Mouse (Mus musculus): ENCODE measurements at regions not wholly inside any gene's neighbourhood (a gene's known extent, or its start where the extent isn't known, plus 50 kb on each side); places are given as distances from the start of the nearest gene placed in this dataset.

DNA sequence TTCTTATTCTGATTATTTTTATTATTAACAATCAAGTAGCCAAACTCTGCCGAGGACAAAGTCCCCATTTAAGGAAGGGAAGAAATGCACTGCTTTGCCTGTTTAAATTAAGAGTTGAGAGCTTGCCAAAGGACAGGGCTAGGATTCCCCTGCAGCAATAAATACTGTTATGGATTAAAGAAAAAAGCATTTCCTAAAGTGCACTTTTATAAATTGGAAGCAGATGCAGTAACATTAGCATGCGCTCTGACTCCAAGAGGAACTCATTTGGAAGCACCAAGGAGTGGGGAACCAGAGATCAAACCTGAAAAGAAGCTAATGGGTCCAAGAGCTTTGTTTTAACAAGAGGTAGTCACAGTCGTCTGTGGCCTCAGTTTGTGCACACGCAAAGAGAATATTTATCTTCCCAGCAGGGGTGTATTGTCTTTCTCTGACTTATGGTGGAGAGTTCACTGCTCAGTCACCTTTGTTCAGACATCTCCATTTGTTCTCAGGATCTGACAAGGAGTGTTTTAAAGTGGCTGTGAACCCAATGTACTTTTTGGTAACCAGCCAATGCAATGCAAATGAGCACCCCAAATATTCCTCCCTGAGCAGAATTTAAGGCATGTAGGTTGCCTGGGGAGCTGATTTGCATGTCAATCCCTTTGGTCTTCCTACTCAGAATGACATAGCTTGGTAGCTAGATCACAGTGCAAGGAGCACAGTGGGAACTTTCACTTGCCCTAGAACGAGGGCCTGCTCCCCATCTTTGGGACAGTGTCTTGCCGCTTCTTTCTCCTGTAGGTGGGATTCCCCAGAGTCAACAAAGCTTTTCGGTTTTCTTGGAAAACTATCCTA lies 119.1 kb upstream of the Nbea start:
- in situ Hi-C loops (cut with MboI, MseI): no loop called here

DNA sequence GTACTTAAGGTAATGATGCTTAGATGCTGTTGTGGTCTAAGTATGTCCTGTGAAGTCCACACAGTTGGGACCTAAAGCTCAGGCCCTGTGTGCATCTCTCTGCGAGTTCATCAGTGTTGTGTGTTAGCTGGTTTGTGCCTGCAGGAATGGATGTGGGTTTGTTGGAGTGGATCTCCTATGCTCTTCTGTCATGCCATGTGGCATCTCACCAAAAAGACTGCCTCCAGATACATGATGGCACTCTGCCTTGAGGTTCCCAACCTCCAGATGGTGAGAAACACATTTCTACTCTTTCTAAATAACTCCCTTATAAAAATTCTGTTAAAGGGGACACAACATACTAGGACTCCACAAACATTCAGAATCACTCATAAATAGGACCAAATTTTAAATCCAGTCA lies 117.3 kb upstream of the Nbea start:
- in situ Hi-C loops (cut with MboI, MseI): no loop called here

DNA sequence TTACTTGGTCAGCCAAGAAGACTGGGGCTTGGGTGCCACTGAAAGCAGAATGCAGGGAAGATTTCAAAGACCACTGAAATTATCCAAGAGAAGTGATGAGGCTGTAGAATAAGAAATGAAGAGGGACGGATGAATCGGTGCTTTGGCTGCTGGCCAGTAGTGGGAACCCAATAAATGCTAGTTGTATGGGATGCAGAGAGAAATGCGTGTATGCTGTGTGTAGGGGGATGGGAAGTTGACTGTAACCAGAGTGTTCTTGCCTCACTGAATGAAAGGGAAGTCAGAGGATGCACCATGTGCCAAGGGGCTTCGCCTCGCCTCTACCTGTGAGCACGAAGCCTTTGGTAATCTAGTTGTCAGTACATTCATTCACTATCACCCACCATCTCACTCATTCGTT lies 112.1 kb upstream of the Nbea start:
- in situ Hi-C loops (cut with MboI, MseI): no loop called here

DNA sequence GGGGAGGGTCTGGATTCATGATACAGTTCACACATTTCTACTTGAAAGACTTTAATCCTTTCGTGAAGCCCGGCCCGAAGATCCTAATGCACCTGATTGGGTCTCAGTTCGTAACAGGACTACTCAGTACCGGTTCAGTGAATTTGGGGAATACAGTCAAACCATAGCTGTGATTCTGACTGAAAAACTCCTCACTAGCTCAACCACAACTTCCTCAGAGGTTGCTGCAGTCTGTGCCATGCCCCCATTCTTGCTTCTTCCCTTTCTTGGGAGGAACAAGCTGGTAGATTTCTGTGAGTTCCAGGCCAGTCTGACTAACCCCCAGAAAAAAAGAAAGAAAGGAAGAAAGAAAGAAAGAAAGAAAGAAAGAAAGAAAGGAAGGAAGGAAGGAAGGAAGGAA lies 98.0 kb upstream of the Nbea start:
- in situ Hi-C loops (cut with MboI, MseI): no loop called here

DNA sequence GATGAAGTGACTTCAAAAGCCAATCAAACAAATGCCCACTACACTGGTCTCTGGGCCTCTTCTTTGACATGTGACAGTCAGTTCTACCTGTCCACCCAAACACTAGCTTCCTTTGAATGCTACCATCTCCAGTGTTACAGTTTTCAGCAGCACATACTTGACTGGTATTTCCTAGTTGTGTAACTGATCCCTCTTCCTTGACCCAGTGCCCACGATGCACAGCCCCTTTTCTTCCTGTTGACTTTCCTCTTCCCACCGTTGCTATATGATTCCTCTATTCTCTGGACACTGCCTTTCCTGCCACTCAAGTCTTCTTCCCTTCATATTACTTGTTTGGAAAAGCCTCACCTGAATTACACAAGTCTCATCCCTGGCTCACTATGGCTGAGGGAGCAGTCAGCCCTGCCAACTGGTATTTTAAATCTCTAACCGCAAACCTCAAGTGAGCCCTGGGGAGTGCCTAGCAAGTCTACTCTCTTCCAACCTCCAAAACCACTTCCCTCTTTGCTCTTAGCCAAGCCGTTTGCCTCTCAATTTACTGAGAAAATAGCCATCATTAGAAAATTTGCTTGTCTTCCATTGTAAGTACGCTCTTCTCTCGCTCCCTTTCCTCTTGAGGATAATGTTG lies 96.9 kb upstream of the Nbea start:
- in situ Hi-C loops (cut with MboI, MseI): no loop called here

DNA sequence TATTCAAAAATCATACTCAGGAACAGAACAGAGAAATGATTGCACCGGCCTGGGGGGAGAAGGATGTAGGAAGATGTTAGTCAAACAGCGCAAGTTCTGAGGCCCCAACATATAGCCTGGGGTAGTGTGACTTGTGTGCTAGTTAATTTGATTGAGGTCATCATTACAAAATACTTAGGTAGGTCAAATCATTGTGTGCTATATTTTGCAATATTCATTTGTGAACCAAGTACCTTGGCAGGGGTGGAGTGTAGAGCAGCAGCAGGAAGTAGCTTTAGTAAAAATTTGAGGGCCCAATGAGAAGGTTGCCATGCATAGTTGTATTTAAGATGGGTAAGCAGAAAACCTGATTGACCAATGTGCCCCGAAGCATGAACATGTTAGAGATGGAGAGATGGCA lies 89.1 kb upstream of the Nbea start:
- in situ Hi-C loops (cut with MboI, MseI): no loop called here

DNA sequence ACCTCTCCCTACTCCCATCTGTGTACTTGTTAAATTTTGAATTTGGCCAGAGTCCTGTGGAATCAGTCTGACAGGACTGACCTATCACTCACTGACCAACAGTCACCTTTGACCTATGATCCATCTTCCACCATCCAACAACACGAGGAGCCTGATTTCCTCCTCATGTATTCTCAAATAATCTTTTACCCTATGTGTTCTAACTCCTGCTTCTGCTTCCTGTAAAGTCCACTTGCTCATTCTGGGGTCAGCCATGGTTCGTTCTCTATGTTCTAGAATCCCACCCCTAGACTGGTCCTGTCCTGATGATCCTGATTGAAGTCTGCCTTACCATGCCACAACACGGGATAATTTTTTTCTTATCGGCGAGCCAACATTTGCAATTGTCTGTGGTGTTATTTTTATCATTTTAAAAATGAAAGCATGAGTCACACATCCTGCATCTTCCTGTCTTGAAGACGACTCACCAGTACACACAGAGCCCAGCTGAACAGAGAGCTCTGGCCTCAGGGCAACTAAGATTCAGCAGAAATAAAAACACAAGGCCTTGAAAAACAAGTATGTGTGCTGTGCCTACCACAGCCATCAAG lies 86.8 kb upstream of the Nbea start:
- in situ Hi-C loops (cut with MboI, MseI): no loop called here

DNA sequence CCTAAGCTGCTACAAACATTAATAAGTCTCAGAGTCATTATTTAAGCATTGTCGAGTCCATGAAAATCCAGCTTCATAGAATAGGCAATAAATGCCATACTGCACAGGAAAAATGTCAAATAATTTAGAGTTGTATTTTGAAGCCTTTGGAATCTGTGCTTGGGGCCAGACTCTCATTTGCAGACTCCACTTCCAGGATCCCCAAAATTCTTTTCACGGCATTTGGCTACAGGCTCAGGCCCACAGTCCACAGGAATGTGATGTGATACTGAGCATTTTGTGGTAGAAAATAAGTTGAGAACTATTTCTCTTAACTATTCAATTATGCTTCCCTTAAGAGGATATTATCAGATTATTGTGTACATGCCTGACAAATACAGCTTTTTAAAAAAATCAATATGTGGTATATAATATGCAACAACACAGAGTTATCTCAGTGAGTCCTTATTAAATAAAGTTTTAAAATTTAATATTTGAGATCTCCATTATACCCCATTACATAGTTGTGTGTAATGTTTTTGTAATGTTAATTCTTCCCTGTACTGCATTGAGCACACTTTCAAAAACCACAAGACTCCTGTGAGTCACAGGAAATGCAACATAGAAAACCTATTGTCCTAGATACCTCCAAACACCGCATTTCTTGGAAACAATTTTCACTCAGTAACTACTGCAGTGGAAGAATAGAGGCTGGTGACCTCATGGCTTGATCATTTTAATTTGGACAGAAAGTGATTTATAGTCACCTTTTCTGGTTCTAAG lies 78.5 kb upstream of the Nbea start:
- in situ Hi-C loops (cut with MboI, MseI): no loop called here

DNA sequence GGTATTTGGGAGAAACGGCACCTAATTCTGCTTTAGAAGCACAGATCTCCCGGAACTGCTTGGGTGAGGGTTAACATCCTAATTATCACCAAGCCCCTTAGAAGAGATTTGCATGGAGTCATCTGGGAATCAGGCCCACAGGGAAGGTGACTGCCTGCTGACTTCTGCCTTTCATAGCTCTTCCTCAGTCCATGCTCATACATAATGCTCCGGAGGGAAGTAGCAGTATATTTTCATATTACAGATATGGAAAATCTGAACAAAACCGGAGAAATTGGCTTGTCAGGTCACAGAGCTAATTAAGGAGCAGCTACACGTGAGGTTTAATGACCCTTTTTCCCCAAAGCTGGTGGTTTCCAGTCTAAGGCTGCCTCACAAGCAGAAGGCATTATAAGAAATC lies 72.8 kb upstream of the Nbea start:
- in situ Hi-C loops (cut with MboI, MseI): no loop called here

DNA sequence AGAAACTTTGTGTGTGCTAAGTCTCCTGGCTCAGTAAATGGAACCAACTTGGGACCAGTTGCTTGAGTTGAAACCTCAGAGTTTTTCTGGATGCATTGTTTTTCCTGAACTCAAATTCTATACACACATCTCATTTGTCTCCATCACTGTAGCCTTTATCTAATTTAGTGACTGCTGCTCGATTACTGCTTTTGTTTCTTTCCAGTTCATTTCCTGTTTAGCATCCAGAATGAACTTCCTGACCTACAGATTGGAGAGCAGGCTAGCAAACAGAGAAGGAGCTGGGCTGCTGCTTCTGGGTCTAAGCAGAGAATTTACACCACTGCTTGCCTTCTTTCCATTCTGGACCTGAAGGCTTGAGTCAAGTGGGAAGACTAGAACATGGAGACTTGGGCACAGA lies 60.9 kb upstream of the Nbea start:
- in situ Hi-C loops (cut with MboI, MseI): loop anchor here (10.0 kb wide), 1 partner anchor 1530 kb away; no protein-coding TSS in a partner anchor

DNA sequence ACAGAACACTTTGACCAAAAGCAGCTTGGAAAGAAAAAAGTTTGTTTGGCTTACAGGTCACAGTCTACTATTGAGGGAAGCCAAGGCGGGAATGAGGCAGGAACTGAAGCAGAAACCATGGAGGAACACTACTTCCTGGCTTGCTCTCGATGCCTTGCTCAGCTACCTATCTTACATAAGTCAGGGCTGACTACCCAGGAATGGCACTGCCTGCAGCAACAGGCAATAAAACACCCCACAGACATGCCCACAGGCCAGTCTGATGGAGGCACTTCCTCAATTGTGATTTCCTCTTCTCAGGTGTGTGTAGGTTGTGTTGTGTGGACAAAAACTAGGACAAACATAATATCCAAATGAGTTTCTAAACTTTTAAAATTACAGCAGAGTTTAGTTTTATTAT lies 54.7 kb upstream of the Nbea start:
- in situ Hi-C loops (cut with MboI, MseI): no loop called here

DNA sequence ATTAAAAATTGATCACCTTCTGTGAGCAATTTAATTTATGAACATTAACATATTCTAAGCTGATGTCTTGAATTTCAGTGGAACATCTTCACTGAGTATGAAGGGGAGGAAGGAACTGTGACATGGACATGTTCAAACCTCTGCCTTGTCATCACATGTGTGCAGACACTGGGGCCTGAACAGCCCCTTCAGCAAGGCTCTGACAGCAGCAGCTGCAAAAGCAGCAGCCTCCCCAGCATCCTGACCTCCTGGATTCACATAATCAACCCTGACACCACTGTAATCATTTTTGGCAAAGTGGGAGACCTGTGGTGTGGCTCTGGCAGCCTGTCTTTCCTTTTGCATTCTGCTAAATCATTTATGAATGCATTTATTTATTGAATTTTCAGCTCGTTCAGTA lies 52.7 kb upstream of the Nbea start:
- in situ Hi-C loops (cut with MboI, MseI): no loop called here

Data from T-helper 1 cell (primary cell).